Mouse (Mus musculus) neural tube, embryonic 10.5 days (tissue): Measurements from ENCODE around the gene Olfr533.
"Not testable (repeated sequence)": the region's sequence is repeated elsewhere in the genome, so short reads cannot be mapped to it uniquely, and the experiment has no call there.

Experiments used
- DNase-seq: peaks from one replicate; pipeline ENCODE4 v3.0.0-alpha.2; 2017; ENCODE audit warnings: low spot score; ENCODE audit errors: extremely low spot score

Olfr533 gene

DNA sequence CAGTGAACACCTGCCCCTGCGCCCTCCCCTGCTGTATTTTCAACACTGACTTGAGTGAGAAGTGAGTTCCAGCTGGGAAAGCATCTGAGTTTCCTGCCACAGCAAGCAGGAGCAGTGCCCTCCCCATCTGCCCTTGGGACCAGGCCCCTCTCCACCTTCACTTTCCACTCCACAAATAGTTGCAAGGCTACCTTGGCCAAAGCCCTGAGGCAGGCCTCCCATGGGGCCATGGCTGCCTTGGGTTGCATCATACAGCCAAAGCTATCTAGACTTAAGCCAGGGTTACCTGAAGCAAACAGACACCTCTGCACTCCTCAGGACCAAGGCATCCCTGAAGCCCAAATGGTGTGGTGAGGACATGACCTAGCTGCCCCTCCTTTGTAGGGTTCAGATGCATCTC lies at the start of gene Olfr533:
Gene Olfr533 (plus strand): TSS at position 301 of the 400 bp plus-strand sequence.
- DNase-seq = not testable (repeated sequence)

DNA sequence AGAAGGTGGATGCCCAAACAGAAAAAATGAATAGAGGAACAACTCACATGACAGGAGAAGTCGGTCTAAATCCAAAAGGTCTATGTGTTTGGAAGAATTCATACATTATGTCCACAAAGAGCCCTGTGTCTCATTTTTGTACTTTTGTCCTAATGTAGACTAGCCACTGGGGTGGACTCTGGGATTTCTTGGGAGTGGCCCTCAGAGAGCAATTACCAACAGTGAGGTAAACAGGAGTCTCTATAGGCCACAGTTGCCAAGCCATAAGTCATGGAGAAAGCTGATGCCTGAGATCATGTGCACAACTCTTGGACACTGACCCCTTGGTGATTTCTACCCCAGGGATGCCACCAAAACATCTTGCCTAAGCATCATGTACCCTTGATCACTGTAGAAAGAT lies 41.6 kb upstream of the Olfr533 start, which contains the start of gene Olfr532:
Gene Olfr532 (minus strand): TSS at position 101 of the 400 bp plus-strand sequence.
- no peak for DNase-seq

DNA sequence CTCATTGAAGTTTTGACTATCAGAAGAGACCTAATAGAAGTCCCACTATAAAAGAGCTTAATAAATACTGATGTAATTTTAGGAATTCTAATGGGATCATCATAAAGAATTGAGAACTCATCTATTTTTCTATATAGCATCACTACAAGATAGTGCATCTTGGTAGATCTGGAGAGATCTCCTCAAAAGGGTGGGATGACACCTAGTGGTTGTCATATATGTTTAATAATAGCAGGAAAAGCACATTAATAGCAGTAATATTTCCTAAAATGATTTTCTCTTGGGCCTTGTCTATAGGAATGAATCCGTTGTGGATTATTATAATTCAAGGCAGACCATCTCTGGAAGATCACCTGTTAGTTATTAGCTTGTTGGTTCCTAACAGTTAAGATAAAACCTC lies 20.0 kb upstream of the Olfr533 start:
- DNase-seq = no peak

DNA sequence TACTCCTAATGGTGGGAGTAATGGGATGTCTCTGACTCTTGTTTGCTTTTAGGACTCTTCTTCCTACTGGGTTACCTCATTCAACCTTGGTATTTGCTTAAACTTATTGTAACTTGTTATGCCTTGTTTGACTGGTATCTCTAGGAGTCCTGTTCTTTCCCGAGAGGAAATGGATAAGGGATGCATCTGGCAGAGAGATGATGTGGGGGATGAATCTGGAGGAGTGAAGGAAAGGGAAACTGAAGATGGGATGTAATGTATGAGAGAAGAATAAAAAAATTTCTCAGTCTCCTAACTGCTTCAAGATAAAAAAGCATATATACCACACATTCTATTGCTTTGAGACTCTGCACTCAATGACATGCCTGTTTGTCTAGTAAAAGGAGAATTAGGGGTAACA lies 14.7 kb downstream of the Olfr533 start:
- no peak for DNase-seq

DNA sequence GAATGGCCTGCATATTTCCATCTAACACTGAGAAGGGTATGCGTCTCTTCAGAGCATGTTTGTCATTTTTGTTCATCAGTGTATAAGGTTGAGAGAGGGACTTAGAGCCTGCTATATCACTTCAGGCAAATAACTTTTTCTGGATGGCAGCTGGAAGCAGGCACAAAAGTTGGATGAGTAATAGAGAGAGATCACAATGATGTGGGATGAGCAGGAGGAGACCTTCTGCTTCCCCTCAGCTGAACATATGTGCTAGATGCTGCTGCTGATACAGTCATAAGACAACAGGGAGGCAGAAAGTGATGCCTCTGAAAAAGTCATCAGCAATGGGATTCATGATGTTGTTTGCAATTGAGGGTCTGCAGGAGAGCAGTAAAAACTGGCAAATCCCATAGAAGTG lies 15.6 kb downstream of the Olfr533 start:
- no peak for DNase-seq

DNA sequence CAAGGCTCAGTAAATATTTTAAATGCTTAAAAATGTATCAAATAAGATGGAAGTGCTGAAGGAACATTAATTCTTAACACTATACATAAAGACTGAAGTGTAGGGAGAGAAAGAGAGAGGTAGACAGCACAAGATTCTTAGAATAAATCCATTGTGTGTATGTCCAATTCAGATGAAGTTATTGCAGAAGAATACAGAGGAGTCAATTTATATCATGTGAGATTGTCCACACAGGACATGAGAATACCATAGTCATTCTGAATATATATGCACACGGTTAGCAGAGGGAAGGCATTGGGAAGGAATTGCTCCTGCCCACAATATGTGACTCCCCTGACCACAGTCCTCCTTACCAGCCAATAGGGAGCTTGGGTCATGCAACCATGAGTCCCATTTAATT lies 20.7 kb downstream of the Olfr533 start, which contains the start of gene Olfr535:
Gene Olfr535 (plus strand): TSS at position 301 of the 400 bp plus-strand sequence.
- DNase-seq = no peak

DNA sequence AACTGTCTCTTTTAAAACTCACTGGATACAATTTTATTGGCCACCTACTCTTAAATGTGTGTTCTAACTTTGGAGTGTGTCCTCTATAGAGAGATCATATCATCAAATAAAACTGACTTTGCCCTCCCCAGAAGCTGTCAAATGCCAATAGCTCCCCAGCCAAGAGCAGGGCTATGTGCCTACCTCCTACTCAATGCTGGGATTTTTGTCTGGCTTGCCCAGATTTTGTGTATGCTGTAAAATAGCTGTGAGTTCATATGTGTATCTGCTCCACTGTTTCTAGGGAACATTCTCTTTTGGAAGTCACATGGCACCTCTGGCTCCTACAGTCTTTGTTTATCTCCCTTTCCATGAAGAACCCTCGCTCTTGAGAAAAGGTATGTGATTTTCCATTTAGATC lies 25.8 kb downstream of the Olfr533 start:
- DNase-seq = no peak

DNA sequence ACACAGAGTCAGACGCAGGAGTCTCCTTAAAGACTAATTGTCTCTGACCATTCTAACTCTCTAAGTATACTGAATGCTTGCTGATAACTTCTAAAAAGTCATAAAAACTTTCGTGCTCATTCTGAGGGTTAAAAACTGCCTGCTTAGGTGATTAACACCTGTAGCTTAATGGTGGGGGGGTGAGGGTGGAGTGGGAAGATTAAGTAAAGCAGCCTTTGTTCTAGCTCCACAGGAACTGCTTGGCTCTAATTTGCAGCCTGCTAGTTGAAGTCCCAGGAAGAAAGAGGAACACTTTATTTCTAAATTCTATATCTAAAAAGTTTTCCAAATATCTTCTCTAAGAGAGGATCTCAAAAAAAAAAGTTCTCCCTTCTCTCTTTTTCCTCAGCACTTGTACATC lies 31.1 kb downstream of the Olfr533 start:
- no peak for DNase-seq

DNA sequence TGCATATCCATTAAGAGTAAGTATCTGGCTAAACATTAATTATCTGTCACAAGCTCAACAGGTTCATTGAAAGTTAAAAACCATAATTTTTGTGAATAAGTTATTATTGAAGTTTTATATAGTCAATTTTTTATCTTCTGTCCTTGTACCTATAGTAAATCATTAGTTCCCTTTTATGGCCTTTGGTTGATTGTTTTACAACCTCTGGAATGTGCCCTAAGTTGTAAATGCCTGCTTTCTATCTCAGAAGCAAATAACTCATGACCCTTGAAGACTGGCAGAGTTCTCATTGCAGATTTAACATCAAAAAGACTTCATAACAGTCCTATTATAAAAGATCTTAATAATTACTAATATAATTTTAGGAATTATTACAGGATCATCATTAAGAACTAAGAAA lies 31.5 kb downstream of the Olfr533 start:
- DNase-seq = no peak

DNA sequence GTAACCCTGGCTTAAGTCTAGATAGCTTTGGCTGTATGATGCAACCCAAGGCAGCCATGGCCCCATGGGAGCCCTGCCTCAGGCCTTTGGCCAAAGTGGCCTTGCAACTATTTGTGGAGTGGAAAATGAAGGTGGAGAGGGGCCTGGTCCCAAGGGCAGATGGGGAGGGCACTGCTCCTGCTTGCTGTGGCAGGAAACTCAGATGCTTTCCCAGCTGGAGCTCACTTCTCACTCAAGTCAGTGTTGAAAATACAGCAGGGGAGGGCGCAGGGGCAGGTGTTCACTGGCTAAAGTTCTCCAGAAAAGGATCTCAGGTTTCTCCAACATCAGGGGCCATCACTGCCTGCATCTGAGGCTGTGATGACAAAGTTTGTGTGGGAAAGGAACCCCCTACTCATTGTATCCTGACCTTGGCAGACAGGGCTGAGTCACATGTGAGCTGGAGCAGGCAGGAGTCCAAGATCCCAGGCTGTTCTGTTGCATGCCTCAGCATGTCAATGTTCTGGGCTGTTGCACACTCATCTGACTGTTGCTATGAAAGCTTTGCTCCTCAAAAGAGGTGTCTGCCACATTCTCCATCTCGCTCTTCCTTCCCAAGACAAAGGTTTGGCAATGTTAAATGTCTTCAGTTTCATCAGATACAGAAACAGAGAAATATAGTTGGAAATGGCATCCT lies 44.3 kb downstream of the Olfr533 start, which contains the start of gene Olfr536:
Gene Olfr536 (minus strand): TSS at position 51 of the 676 bp plus-strand sequence.
- not testable (repeated sequence) for DNase-seq
